Mouse (Mus musculus) right cerebral cortex, postnatal 25 days (tissue): ENCODE data around the gene Tnks2.

Source experiments
- DNase-seq: peaks from one replicate; pipeline ENCODE4 v3.0.0; 2022

Gene Tnks2

GRCm38 (mm10) chr19:36903377-36903776, 69.3 kb downstream of the Tnks2 start:
- no peak for DNase-seq

GRCm38 (mm10) chr19:36904211-36905007, 70.4 kb downstream of the Tnks2 start:
- peak; percentile 47 for DNase-seq

GRCm38 (mm10) chr19:36909150-36909549, 75.1 kb downstream of the Tnks2 start:
- no peak for DNase-seq

GRCm38 (mm10) chr19:36909676-36910292, 75.8 kb downstream of the Tnks2 start:
- no peak for DNase-seq

GRCm38 (mm10) chr19:36910424-36911045, 76.5 kb downstream of the Tnks2 start:
- peak; percentile 61 for DNase-seq

- no peak for DNase-seq
These were observed 79.0 kb downstream of the Tnks2 start for GRCm38 (mm10) chr19:36913064-36913463.

GRCm38 (mm10) chr19:36916206-36916605, 82.2 kb downstream of the Tnks2 start:
- no peak for DNase-seq

- DNase-seq: no peak
These were observed 82.9 kb downstream of the Tnks2 start for GRCm38 (mm10) chr19:36916876-36917389.

GRCm38 (mm10) chr19:36918441-36919301, 84.6 kb downstream of the Tnks2 start:
- DNase-seq: peak; percentile 85

GRCm38 (mm10) chr19:36919466-36919865, 85.4 kb downstream of the Tnks2 start, which contains the start of gene Fgfbp3:
TSS of gene Fgfbp3 (minus strand) at chr19:36919615.
- no peak for DNase-seq

- DNase-seq: no peak
These were observed 88.0 kb downstream of the Tnks2 start for GRCm38 (mm10) chr19:36922015-36922414.

GRCm38 (mm10) chr19:36922936-36923335, 88.9 kb downstream of the Tnks2 start:
- no peak for DNase-seq

- DNase-seq: peak; percentile 86
These were observed 91.9 kb downstream of the Tnks2 start, which contains the start of gene Btaf1 for GRCm38 (mm10) chr19:36925671-36926552. TSS of gene Btaf1 (plus strand) at chr19:36926079.

GRCm38 (mm10) chr19:36926553-36927236, 92.7 kb downstream of the Tnks2 start:
- no peak for DNase-seq

GRCm38 (mm10) chr19:36927800-36928361, 93.8 kb downstream of the Tnks2 start:
- no peak for DNase-seq

GRCm38 (mm10) chr19:36929816-36930215, 95.8 kb downstream of the Tnks2 start:
- no peak for DNase-seq

- no peak for DNase-seq
These were observed 98.1 kb downstream of the Tnks2 start for GRCm38 (mm10) chr19:36932097-36932496.

- DNase-seq: no peak
These were observed 98.6 kb downstream of the Tnks2 start for GRCm38 (mm10) chr19:36932613-36933012.

GRCm38 (mm10) chr19:36936285-36936684, 102.3 kb downstream of the Tnks2 start:
- DNase-seq: no peak

- no peak for DNase-seq
These were observed 104.0 kb downstream of the Tnks2 start for GRCm38 (mm10) chr19:36938008-36938407.
